ENCODE assay signal across 1 mouse cellular context in genomic region chr11:3648964-3649841, GRCm38 (mm10).
TF ChIP-seq lines count a peak whose summit lies in the region.

Gene Morc2a (plus strand): TSS chr11:3649191.

TF ChIP-seq in MEL, 35 proteins besides CTCF, POLR2A, EP300 and RAD21 (continued from another document):
- peak; percentile 56; the same call in 1 of the 2 replicates for TF ChIP-seq E2F4 (IDR thresholded peaks at IDR 0.05; ENCODE audit: borderline replicate concordance, low read depth, low read length)
- TF ChIP-seq TCF12 (IDR thresholded peaks at IDR 0.05; ENCODE audit: low read depth, low read length), result no peak
- TF ChIP-seq NELFE (IDR thresholded peaks at IDR 0.05; ENCODE audit: low read depth, low read length), result peak; percentile 62
- TF ChIP-seq NRF1 (IDR thresholded peaks at IDR 0.05; ENCODE audit: insufficient read depth, low read depth, low read length, poor library complexity, severe bottlenecking), result peak; percentile 15; the same call in 1 of the 2 replicates
